Mouse (Mus musculus): ENCODE results near the gene Hist1h3g. TPM values are rescaled to one million over a fixed set of nuclear protein-coding genes. Genes with fewer than 3 reads are reported as not detected.

Hist1h3g gene
- 1.7 and 2.1 TPM in 2 replicates for polyA plus RNA-seq (2015; fragmentation: Nextera tagmentation; extraction: Ambion mirVana)

GRCm38 (mm10) chr13:23535137-23536075 lies at the start of gene Hist1h3g:
Gene Hist1h3g (plus strand): TSS chr13:23535422.

GRCm38 (mm10) chr13:23488400-23489322 lies 46.6 kb upstream of the Hist1h3g start, which contains the start of gene Btn2a2:
Gene Btn2a2 (minus strand): TSS chr13:23488857.

GRCm38 (mm10) chr13:23530901-23531875 lies 4.0 kb upstream of the Hist1h3g start, which contains the start of gene Hist1h4h:
Gene Hist1h4h (plus strand): TSS chr13:23531050.

GRCm38 (mm10) chr13:23533560-23534367 lies 1.5 kb upstream of the Hist1h3g start, which contains the start of gene Hist1h2af:
Gene Hist1h2af (plus strand): TSS chr13:23533906.

GRCm38 (mm10) chr13:23542999-23543607 lies 7.9 kb downstream of the Hist1h3g start, which contains the start of gene Hist1h2bh:
Gene Hist1h2bh (minus strand): TSS chr13:23543392.

GRCm38 (mm10) chr13:23543965-23544786 lies 9.0 kb downstream of the Hist1h3g start, which contains the start of gene Hist1h3f:
Gene Hist1h3f (plus strand): TSS chr13:23544052.

GRCm38 (mm10) chr13:23551146-23551834 lies 16.1 kb downstream of the Hist1h3g start, which contains the start of gene Hist1h4f:
Gene Hist1h4f (minus strand): TSS chr13:23551648.

GRCm38 (mm10) chr13:23552962-23553361 lies 17.7 kb downstream of the Hist1h3g start, which contains the start of gene Hist1h1d:
Gene Hist1h1d (plus strand): TSS chr13:23553262.

GRCm38 (mm10) chr13:23561883-23562659 lies 26.8 kb downstream of the Hist1h3g start, which contains the start of gene Hist1h3e:
Gene Hist1h3e (minus strand): TSS chr13:23562369.

GRCm38 (mm10) chr13:23571022-23571503 lies 35.8 kb downstream of the Hist1h3g start, which contains the start of the genes Hist1h2ae and Hist1h2bg:
Gene Hist1h2ae (minus strand): TSS chr13:23571220.
Gene Hist1h2bg (plus strand): TSS chr13:23571396.

GRCm38 (mm10) chr13:23573898-23574524 lies 38.8 kb downstream of the Hist1h3g start, which contains the start of the genes Hist1h2bf and Hist1h2ad:
Gene Hist1h2bf (minus strand): TSS chr13:23574196.
Gene Hist1h2ad (plus strand): TSS chr13:23574381.

GRCm38 (mm10) chr13:23575271-23575851 lies 40.1 kb downstream of the Hist1h3g start, which contains the start of gene Hist1h3d:
Gene Hist1h3d (plus strand): TSS chr13:23575763.

GRCm38 (mm10) chr13:23581408-23582218 lies 46.4 kb downstream of the Hist1h3g start, which contains the start of gene Hist1h4d:
Gene Hist1h4d (plus strand): TSS chr13:23581598.

